Mouse (Mus musculus) kidney, adult 18-20 months (tissue): ENCODE results near the gene Myo1e.
"Not testable (repeated sequence)": the region's sequence is repeated elsewhere in the genome, so short reads cannot be mapped to it uniquely, and the experiment has no call there.

Experiments
- DNase-seq: peaks from one replicate; pipeline ENCODE4 v3.0.0; 2021

Gene Myo1e

DNA sequence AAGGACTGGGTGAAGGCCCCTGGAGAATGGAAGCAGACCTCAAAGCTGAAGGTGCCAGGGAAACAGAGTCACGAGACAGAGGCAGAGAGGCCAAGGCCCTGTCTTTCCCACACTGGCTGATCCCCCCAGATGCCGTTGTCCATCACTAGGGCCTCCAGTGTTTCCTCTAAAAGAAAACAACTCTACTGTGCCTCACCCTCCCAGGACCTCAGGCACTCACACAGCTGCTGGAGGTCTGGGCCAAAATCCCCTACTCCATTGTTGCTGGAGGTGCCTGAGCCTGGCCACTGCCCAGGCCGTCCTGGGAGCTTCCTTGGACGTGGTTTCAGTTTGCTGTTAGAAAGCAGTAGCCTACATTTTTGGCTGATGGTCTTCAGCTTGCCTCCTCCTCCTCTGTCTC lies 47.9 kb downstream of the Myo1e start:
- no peak for DNase-seq

DNA sequence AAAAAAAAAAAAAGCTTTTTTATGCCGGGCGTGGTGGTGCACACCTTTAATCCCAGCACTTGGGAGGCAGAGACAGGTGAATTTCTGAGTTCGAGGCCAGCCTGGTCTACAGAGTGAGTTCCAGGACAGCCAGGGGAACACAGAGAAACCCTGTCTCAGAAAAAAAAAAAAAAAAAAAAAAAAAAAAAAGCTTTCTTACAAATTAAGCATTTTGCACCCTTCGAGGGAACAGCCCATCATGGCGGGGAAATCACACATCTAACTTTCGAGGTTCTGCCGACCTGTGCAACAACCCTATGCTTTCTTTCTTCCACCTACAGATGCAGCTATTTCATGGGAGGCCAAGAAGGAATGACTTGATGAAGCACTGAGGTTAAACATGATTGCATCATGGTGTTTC lies 48.9 kb downstream of the Myo1e start:
- DNase-seq: not testable (repeated sequence)

DNA sequence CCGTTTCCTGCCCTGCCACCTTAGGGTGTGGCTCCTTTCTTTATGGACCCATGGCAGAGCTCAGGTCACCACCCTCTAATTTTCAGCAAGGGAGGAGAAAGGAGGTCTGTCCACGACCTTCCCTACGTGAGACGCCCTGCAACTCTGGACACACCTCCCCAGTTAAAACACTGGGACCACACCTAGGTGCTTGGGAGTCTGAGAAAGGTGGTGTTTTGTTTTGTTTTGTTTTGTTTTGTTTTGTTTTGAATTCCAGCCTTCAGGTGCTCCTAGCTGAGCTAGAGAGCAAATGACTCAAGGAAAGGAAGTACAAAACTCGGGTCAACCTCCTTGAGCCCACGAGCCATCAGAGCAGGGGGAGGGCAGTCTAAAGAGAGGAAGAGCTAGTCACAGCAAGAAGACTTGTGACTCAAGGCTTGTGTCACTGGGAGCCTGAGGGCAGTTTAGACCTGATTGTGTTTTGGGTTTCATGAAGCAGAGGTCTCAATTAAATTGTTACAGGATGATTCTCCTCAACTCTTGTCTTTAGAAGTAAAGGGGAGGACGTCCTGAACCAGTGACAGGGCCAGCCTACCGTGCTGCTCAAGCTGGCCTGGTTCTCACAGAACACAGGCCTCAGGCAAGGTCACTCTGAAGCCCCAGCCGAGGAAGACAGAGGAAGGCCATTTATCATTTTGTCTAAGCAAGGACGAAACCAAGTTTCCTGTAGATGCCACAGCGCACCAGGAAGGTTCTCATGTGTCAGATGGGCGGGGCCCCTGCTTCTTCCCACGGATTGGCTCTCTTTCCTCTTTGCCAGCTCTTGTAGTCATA lies 50.3 kb downstream of the Myo1e start:
- DNase-seq: peak; percentile 49

DNA sequence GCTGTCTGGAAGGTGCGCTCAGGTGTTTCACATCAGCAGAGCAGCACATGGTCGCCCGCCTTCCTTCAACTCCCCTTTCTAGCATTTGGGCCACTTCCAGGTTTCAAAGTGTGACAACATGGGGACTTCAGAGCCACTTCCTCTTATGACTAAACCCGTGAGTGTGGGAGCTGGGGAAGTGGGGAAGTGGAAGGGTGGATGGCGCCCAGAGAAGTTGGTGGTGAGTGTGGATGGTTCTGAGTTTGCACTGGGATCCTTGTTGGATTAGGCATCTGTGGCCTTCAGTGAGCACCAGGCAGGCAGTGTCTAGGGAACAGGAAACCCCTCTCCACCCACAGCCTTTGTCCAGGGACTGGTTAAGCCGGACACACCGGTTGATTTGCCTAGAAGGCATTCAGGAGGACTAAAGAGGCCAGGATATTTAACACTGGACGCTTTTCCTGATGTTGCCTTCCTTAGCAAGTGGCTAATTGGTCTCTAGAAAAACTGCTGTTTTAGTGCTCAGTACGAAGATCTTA lies 53.2 kb downstream of the Myo1e start:
- DNase-seq: peak; percentile 60

DNA sequence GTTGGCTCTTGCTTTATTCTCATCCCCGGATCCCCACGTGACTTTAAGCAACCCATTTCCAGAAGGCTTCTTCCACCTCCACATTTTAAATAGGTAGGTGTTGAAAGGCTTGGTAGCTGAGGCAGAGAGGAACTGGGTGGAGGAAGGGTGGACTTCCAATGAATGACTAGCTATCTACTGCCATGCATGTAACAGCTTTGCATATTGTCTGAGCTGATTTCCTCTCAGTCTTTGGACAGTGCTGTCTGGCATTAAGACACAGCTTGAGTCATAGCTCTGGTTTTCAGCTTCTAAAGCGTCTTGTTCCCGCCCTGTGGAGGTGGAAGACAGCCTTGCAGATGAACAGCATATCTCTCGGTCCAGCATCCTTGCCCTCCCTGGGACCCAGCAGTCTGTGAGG lies 54.5 kb downstream of the Myo1e start:
- DNase-seq: no peak

DNA sequence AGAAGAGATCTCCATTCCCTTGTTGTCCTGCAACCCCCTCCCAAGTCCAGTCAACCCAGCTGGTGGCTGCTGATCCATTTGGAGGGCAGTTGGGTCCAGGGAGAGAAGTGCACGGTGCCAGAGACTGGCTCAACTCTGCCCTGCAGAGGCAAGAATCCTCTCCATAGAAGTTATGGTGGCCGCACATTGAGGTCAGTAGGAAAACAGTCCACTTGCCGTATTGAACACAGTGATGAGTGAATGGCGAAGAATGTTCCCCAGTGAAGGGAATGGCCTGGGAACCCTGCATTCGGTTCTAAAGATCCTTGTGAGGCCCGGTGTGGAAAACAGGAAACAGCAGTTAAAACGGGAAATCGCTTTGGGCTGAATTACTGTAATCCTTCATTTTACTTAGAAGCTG lies 56.0 kb downstream of the Myo1e start:
- DNase-seq: no peak

DNA sequence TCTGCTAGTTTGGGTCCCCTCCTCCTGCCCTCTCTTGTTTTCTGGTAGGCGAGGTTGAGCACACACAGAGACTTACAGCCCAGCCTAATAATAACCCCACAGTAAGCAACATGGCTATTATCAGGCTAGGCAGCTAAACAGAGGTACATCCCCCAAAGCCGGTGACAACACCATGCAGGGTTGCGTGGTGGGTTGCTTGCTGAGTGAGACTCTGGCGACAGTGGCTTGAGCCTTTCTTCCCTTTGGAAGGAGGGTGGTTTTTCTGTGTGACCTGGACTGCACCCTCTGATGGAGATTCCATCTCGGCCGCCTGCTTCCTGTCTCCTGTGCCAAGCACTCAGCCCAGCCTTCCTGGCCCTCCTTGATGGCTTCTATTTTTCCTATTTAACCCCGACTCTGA lies 56.6 kb downstream of the Myo1e start:
- peak; percentile 54 for DNase-seq

DNA sequence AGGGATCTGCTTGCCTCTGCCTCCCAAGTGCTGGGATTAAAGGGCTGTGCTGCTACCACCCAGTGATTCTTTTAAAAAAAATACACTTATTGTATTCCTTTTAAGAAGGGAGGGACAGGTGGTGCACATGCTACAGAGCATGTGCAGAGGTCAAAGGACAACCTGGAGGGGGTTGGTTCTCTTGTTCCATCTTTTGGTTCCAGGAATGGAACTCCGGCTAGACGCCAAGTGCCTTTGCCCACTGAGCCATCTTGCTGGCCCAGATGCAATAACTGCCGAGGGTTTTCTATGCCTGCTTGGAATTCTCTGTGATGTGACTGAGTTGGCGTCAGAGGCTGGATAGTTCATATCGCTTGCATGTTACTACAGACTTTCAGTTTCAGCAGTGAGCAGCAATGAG lies 58.4 kb downstream of the Myo1e start:
- DNase-seq: peak; percentile 60

DNA sequence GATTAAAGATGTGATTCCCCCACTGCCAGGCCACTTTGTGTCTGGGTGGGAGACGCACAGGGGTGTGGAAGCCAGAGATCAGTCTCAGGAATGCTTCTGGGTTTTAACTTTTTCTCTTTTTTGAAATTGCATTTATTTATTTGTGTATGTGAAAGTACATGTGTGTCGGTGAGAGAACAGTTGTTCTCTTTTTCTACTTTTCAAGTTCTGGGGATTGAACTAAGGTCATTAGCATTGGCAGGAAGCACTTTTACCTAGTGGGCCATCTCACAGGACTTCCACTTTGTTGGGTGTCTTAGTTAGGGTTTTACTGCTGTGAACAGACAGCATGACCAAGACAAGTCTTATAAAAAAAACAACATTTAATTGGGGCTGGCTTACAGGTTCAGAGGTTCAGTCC lies 59.0 kb downstream of the Myo1e start:
- DNase-seq: no peak

DNA sequence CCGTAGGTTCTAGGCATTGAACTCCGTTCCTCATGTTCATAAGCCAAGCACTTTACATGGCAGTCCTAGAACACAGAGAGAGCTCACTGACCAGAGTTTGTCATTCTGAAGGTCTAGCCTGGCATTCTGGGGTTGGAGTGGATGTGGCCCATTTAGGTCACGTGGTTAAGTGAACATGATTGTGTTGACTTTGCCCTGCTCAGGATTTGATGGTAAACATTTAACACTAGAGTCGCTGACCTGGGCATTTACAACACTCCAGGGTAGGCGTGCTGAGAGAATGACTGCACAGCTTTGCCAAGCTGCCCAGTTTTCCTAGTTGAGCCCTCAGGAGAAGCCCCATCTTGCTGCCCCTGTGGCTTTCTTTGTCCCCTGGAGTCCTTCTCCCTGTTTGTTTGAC lies 60.0 kb downstream of the Myo1e start:
- DNase-seq: no peak

DNA sequence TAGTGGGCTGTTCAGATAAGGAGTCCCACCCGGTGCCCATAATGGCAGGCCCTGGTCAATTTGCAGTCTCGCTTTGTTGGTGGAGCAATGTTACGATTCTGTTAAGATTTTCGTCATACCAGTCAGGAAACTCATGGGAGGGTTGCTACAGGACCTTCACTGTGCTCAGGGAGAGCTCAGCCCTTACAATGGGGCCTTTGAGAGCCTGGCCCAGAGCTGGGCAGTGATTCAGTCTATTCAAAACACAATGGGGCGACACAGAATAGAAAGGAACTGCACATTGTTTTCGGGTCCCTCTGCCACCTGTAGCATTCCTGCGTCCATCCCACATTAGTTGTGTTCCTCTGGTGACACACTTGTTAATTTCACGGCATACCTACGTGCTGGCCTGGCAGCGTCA lies 62.2 kb downstream of the Myo1e start:
- no peak for DNase-seq

DNA sequence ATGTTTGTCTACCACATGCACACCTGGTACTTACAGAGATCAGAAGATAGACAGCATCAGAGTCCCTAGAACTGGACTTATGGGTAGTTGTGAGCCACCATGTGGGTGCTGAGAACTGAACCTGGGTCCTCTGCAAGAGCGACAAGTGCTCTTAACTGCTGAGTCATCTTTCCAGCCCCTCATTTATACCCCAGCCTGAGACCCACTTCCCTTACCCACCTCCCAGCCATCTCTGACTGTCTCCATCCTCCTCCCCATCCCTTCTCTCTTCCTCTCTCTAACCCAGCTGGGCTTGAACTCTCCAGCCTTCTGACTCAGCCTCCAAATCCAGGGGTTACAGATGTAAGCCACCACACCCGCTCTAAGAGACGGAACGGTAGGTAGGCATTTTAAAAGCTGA lies 63.3 kb downstream of the Myo1e start:
- DNase-seq: no peak

DNA sequence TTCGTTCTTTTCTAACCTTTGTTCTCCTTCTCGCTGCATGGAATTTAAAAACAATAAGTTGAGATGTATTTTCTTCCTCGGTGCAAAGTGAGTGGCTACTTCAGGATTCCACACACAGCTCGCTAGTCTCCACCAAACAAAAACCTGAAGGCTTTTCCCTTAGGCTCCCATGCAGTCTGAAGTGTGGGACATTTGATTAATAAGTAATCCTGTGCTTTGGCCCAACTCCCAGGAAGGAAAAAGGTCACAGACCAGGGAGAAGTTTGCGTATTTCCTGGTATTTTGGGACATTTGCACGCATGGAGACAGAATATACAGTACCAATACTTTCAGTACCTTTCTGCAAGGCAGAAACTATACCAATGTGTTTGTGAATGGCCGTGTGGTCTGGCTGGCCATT lies 64.0 kb downstream of the Myo1e start:
- DNase-seq: no peak

DNA sequence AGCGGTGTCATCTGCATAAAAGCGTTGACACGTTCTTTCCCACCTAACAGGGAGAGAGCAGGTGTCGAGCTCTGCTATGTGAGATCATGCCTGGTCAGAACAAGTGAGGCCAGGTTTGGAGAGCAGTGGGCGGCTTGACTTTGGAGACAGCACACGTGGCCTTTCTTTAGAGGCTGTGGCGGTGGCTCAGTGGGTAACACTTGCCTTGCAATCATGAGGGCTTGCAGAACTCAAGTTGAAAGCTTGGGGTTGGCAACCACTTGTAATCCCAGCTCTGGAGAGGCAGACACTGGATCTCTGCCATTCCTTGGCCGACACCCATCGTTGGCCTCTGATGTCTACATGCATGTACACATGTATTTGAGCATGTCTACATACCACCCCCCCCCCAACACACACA lies 64.5 kb downstream of the Myo1e start:
- DNase-seq: no peak

DNA sequence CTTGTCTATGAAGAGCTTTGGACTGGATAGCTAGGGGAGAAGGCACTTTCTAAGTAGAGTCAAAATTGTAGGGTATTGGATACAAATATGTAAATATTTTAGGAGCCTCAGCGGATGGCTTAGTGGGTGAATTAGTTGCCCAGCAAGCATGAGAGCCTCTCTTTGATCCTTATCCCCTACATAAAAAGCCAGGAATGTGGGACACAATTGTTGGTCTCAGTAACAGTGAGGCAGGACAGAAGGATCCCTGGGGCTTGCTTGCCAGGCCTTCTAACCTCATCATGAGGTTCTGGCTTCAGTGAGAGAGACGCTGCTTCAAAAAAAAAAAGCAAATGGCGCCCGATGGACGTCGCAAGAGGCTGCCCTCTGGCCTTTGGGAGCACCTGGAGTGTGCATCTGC lies 66.9 kb downstream of the Myo1e start:
- no peak for DNase-seq

DNA sequence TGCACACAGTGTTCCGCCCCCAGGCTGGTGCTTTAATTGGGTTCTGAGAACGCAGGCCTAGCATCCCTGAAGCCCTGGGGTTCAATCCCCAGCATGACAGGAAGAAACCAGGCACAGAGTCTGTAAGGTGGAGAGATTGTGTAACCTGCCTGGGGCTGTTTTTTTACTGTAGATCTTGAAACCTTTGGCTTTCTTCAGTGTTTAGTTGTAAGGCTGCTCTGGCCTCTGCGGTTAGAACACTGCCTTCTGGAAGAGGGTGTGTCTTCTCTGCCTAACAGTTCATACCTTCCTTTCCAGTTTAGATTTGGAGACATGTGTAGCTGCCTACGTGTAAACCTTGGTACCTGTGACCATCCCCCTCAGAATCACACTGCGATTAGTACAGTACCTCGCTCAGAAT lies 67.3 kb downstream of the Myo1e start:
- DNase-seq: no peak

DNA sequence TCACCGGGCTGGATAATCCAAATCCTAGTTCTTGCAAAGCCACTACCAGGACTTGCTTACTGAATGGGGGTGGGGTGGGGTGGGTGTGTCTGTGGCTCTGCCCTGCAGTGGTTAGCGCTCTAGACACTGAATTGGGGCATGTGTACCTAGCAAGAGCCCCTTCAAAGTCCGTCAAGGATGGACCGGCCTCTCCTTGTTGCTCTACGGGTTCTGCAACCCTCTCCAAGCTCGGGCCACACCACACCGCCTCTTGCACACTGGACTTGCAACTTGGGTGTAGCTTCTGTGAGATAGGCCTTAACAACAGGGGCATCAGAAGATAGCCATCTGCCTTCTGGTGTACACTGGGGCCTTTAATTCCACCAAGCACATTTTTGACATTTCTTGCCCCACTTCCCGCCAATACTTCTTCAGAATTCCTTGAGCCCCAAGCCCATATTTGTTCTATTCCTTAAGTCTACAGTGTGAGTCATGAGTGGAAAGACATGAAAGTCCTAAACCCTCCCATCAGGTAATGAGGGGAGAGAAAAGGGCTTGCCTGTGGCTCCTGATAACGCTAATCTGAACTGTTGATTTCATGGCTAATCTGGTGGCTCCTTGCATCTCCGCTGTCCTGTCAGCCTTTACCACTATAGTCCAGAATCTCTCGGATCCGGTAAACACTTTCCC lies 67.9 kb downstream of the Myo1e start:
- no peak for DNase-seq

DNA sequence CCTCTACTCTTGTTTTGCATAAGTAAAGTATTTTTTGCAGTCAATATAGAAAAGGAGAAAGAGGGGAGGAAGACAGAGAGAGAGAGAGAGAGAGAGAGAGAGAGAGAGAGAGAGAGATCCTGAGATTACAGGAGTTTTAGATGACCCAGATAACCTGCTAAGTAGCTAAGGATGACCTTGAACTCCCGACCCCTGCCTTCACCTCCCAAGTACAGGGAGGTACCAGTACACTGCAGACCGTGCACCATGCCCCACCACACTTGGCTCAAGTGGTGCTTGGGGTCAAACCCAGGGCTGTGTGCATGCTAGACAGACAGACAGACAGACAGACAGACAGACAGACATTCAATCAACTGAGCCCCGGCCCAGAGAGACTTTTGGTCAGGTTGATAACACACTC lies 69.9 kb downstream of the Myo1e start:
- DNase-seq: no peak

DNA sequence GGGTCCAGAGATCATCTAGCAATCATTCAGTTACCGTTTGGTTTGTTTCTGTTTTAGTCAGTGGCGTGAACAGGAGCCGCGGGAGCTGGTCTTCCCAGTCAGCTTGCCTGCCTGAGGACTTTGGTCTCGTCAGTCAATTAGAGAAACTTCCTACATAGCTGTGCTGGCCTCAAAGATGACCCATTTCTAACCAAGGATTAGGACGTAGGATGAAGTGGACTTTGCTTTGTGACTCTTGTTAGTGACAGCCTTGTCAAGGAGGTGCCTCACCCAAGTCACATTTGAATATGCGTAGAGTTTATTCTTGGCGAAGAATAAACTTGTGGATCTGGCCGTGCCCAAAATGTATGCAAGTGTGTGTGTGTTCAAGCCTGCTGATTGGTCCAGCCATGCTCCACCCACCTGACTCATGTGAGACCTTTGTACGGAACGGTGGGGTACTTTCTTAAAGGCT lies 70.4 kb downstream of the Myo1e start:
- DNase-seq: peak; percentile 57

DNA sequence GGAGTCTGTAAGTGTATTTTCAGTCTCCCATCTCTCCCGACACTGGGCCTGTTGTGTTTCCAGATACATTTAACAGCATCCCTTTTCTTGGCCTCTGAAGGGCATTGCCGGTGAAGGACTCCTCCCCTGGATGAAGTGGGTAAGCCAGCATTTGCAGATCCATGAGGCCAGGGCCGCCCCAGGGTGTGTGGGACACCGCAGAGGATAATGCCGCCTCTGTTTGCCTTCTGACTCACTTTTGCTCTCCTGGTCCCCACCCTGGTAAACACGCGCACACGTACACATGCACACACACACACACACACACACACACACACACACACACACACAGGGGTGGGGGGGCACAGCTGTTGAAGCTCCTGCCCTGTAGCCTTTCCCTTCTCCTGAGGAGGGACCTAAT lies 74.3 kb downstream of the Myo1e start:
- no peak for DNase-seq

DNA sequence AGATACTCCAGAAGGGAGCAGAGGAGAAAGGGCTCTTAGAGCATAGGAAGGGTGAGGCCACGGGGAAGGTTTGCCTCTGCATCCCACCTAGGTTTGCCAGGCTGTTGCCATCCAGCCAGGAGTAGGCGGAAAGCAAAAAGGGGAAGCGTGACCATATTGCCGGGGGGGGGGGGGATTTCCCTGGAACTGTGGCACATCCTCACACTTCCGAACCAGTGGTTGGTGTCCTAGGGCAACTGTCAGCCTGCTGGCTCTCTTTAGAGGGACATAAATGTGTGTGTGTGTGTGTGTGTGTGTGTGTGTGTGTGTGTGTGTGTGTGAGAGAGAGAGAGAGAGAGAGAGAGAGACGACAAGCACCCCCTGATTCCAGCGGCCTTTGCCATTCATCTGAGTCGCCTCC lies 75.0 kb downstream of the Myo1e start:
- DNase-seq: no peak

DNA sequence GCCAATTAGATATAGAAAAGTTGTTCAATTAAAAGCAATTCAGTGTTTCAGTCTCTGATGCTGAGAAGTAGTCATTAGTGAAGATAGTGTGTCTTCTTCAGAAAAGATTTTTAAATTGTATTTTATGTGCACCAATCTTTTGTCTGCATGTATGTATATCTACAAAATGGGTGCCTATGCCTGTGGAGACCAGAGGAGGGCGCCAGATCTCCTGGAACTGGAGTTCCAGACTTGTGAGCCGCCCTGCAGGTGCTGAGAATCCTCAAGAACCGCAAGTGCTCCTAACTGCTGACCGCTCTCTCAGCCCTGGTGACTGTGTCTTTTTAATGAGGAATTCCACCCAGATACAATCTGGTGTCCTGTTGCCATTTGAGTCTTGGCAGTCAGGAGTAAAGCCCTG lies 76.0 kb downstream of the Myo1e start:
- no peak for DNase-seq

DNA sequence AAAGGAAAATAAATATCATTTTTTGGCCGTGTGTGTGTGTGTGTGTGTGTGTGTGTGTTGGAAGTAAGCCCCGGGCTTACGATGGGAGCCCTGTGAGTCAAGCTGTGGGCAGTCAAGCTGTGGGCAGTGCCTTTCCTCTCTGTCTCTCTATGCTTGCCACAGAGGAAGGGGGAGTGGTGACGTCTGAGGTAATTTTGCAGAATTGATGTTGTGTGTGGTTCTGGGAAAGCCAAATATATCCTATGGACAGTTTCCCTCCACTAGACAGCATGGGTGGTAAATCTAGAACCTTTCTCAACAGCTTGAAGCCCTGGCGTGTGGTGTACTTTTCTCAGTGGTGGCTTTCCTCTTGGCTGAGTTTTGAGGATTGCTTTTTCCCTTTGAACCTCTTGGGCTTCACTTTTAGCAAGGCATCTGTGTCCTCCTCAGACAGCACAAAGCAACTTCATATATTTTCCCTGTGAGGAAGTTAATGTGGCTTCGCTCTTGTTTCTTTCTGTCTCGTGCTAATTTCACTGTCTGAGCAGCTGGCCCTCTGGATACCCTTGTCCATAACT lies 77.5 kb downstream of the Myo1e start:
- no peak for DNase-seq

DNA sequence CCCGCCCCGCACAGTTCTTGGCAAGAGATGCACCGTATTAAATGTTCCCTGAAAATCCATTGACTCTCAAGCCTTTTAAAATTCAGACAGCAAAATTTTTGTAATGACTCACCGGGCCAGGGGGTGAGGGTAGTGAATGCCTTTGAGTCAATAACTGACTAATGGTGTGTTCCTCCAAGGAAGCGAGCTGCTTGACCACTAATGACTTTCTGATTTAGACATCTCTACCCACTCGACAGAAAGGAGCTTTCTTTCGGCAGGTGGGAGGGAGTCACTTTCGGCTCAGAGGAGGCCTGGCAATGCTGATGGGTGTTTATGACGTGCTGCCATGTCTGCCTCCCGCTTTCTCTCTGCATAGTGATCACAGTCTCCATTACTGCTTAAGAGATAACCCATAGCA lies 83.6 kb downstream of the Myo1e start:
- DNase-seq: no peak
